Mouse (Mus musculus) cerebellum, adult 2 months (tissue): ENCODE measurements around the gene Serac1.

Source experiments
- CTCF ChIP-seq: fragments of 200-500 bp; IDR thresholded peaks from 2 replicates; pipeline ENCODE4 v1.5.1; 2011; ENCODE audit warnings: low read depth, mild to moderate bottlenecking, control low read depth, low read length, moderate library complexity, borderline replicate concordance; ENCODE audit not compliant: insufficient read depth
- POLR2A ChIP-seq: fragments of 200-500 bp; IDR thresholded peaks from 2 replicates; pipeline ENCODE4 v1.6.1; 2011; ENCODE audit warnings: low read length, control low read depth, borderline replicate concordance; ENCODE audit not compliant: insufficient read depth

GRCm38 (mm10) chr17:5992866-5993580 lies 86.5 kb downstream of the Serac1 start:
- no peak for TF ChIP-seq CTCF
- no peak for TF ChIP-seq POLR2A
